Mouse (Mus musculus): ENCODE results near the gene Camkmt.

Camkmt gene

DNA sequence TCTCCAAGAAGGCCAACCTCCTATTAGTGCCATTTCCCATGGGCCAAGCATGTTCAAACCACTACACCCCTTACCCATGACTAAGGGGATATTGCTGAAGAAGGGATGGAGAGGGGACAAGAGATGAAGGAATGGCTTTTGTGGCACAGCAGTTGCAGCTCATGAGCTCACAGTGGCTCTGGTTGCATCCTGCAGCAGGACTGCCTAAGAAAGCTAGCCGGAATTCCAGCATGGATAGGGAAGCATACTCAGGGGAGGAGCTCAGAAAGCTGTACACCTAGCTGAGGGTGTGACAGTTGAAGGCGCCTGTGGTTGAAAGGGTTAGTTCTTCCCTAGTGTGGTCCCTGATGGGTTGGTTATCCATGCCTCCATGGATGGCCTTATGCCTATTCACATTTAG, 78.4 kb downstream of the Camkmt start:
- in situ Hi-C loops (cut with MboI, MseI) = no loop called here

DNA sequence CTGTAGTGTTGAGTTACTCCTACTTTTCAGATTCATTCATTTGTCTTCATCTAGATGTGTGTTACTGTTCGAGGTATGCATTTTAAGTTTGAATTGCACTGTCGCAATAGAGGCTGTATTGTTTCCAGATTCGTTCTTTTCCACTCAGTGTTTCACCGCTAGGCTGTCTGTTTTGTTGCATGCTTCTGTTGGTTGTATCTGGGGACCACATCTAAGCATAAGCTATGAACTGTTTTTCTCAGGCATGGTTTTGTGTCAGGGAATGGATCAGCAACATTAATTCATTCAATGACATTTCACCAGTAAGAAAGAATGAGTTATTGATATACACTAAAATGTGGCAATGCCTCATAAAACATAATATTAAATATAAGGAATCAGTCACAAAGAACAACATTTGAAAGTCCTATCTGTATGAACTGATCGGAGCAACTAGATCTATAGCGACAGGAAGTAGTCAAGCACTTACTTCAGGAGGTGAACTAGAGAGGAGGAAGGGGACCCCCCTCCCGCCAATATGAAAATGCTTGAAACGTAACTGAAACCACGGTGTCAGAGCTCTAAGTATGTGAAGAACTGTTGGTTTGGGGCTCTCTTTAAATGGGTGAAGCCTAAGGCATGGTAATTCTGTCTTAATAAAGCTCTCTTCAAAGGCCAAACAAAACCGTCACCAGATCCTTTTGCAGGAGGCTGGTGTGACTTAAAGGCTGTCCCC, 80.3 kb downstream of the Camkmt start:
- in situ Hi-C loops (cut with MboI, MseI) = loop anchor here (10.0 kb wide), 1 partner anchor 1134 kb away; no protein-coding TSS in a partner anchor

- in situ Hi-C loops (cut with MboI, MseI) = loop anchor here (10.0 kb wide), 1 partner anchor 1133 kb away; no protein-coding TSS in a partner anchor
Measured at GRCm38 (mm10) chr17:85171951-85172350, 81.6 kb downstream of the Camkmt start.

DNA sequence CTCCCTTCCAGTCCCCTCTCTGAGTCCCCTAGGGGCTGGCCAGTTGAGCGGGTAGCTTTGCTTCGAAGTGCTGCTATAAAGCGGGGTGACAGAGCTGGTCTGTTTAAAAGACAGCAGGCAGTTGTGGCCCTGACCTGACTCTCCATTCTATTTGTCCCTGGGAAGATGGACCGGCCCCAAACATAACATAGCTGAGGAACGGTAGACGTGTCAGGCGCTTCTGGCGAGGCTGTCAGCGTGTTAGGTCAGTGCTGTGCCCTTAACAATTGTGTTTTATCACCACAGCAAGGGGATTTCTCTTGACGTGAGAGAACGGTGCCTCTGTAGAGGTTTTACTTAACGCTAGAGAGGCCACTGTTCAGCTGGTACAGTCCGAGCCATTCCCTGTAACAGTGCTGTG, 86.9 kb downstream of the Camkmt start:
- in situ Hi-C loops (cut with MboI, MseI) = loop anchor here (5.0 to 10.0 kb wide), 2 partner anchors 80 to 1128 kb away; no protein-coding TSS in a partner anchor

GRCm38 (mm10) chr17:85180471-85181060, 90.2 kb downstream of the Camkmt start:
- in situ Hi-C loops (cut with MboI, MseI) = no loop called here

DNA sequence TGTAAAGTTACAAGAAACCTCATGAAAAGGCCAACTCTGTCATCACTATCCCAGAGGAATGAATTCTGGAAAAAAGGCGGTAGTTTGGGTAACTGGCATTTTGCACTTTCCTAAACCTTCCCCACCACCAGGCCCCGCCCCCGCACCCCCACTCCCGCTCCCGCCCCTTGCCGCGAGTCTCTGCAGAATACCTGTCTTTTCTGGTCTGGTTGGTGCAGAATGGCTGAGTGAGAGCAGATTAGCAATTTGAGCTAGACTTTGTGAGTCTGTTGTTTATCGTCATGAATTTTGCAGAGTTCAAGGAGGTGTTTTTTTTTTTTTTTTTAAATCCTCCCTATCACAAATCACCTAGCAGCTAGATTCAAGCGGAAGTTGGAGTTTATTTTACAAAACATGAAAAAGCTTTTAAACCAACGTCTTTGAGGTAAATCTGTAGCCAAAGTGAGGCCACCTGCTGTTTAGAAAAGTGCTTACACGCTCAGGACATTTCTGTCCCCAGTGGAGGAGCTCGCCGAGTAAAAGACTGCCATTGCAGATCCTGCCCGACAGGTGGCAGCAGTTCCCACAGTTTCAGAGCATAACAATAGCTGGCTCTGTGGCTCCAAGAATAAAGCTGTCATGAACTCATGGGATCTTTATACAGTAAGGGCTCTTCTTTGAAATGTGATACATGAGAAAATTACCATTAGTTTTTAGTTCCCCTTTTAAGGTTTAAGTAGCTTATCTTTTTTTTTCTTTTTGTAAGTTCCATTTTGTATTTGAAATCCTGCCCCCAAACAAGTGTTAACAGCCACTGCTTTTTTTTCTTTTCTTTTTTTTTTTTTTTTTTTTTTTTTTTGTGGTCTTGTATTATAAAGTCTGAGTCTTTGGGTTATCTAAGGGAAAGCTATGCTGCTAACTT, 99.1 kb downstream of the Camkmt start:
- in situ Hi-C loops (cut with MboI, MseI) = loop anchor here (10.0 kb wide), 2 partner anchors 435 to 1965 kb away; no protein-coding TSS in a partner anchor

DNA sequence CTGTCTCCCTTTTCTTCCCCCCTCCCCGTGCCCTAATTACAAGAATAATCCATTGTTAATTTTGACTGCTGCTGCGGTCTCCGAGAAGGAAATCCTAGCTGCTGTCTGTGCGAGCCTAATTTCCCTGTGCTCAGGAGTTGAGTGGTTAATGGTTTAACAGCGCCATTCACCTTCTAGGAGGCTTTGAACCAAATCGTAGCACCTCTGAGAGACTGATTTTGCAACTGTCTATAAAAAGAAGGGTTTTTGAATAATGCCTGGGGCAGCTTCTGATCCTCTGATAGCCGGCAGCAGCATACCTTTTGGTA, 99.7 kb downstream of the Camkmt start:
- in situ Hi-C loops (cut with MboI, MseI) = loop anchor here (10.0 kb wide), 2 partner anchors 435 to 1965 kb away; no protein-coding TSS in a partner anchor

DNA sequence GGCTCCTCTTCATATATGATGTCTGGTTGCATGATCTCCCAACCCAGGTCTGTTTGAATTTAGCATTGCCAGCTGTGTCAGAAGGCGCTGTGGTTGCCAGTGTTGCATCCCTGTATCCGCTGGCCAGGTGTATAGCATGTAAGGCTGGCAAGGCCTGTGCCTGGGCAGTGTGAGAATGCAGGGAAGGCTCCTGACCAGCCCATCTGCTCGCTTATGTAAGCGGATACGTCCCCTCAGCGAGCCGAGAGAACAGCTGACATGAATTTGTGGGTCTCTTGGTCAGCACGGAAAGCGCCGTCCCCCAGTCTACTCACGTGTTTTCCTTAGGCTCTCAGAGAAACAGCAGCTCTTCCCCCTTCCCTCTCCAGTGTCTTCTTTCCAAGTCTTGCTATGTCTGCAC, 102.9 kb downstream of the Camkmt start:
- in situ Hi-C loops (cut with MboI, MseI) = loop anchor here (10.0 kb wide), 2 partner anchors 432 to 1962 kb away; no protein-coding TSS in a partner anchor

DNA sequence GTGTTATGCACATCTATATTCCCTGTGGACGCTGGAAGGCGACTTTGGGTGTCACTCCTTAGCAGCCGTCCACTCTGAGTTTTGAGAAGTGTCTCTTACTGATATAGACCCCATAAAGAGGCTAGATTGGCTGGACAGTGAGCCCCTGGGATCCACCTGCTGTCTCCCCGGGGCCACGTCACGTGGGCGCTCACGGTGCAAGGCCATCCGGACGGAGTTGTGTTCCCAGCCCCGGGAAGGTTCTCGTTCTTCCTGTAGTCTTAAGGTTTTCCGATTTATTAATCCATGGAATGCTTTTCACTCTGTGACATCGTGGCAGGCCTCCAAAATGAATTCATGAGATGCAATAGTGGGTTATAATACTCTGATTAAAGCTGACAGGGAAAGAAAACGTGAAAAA, 108.4 kb downstream of the Camkmt start:
- in situ Hi-C loops (cut with MboI, MseI) = loop anchor here (10.0 kb wide), 2 partner anchors 426 to 1956 kb away; no protein-coding TSS in a partner anchor

GRCm38 (mm10) chr17:85199321-85199720, 109.0 kb downstream of the Camkmt start:
- in situ Hi-C loops (cut with MboI, MseI) = loop anchor here (10.0 kb wide), 2 partner anchors 425 to 1955 kb away; no protein-coding TSS in a partner anchor

DNA sequence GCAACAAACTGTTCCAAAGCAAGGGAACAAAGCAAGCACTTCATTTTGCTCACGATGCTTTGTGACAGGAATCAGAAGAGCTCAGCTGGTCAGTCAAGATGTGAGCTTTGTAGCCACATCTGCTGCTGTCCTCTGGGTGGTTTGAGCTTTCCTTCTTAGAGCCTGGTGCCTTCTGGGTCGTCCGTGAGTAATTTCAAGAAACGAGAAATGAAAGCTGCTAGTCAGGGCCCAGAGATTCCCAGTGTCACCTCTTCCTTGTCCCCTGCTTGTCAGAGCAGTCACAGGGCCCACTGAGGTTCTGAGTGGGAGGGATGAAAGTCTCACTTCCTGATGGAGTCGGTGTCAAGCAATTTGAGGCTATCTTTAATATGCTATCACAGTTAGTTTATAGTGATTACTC, 127.7 kb downstream of the Camkmt start:
- in situ Hi-C loops (cut with MboI, MseI) = no loop called here

GRCm38 (mm10) chr17:85242109-85242508, 151.8 kb downstream of the Camkmt start:
- in situ Hi-C loops (cut with MboI, MseI) = no loop called here

DNA sequence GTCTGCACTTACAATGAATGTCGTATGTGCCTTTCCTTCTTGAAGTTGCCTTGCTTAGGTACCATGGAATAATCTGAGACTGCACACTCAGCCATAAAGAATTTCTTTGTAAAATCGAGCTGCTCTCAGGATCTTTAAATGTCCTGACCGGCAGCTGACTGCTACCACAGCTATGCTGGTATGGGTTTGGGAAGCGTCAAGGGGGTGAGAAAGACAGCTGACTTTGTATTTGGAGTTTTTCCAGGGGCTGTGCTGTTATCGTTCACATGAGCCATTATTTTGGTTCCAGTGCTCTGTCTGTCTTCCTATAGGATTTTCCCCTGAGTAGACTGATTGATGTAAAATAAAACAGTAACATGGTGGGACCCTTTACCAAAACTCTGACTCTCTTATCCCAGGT, 158.6 kb downstream of the Camkmt start:
- in situ Hi-C loops (cut with MboI, MseI) = no loop called here

DNA sequence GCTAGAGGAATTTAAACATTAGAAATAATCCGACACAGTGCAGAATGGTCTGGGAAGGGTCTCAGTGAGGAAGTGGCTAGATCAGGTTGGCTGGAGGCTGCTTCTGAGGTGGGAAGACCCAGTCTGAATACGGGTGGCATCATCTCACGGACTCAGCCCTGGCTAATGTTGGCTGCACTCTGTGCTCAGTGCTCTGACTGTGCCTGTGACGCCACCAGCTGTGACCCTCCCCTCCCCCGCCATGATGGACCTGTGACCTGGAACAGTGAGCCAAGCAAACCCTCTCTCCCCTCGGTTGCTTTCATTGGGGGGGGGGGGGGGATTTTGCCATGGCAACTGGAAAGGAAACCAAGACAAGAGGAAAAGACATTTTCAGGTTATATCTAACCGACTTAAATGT, 159.4 kb downstream of the Camkmt start:
- in situ Hi-C loops (cut with MboI, MseI) = no loop called here

GRCm38 (mm10) chr17:85256930-85257329, 166.6 kb downstream of the Camkmt start:
- in situ Hi-C loops (cut with MboI, MseI) = no loop called here

DNA sequence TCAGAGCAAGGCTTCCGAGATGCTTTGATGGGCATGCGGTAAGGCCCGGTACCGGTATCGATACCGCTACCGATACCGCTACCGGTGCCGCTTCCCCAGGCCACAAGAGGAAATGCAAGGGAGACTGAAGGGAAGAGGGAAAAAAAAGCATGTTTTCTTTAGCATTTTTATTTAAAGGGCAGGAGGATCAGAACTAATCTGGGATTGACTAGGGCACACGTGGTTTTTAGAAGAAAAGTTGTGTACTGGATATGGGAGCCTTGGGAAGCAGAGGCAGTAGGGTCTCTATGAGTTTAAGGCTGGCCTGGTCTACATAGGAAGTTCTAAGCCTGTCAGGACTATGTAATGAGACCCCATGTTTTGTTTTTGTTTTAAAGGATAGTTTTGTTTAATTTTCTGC, 167.0 kb downstream of the Camkmt start:
- in situ Hi-C loops (cut with MboI, MseI) = no loop called here

- in situ Hi-C loops (cut with MboI, MseI) = no loop called here
Measured at GRCm38 (mm10) chr17:85258703-85259341, 168.5 kb downstream of the Camkmt start.

DNA sequence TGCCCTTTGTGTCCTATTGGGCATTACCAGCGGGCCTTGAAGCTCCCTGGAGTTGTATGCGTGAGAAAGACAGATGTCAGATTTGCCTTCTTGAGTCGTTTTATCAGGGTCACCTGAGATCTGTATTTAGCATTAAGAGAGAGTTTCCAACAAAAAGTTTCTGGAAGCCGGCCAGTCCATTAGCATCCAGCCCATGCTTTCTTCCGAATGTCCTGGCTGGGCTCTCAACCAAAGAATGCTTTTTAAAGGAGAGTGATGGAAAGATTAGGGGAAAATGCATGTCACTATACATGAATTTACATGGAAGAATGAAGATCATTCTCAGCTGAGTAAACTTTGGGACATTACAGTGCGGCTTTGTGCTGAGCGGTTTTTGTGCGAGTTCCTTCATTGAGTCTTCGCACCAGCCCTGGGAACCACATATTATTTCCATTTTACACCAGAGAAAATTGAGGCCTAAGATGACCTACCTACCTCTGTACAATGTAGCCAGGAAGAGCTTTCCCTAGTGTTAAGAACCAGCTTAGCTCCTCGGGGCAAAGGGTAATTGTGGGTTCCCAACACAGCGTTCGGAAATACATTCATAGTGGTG, 176.6 kb downstream of the Camkmt start:
- in situ Hi-C loops (cut with MboI, MseI) = no loop called here

DNA sequence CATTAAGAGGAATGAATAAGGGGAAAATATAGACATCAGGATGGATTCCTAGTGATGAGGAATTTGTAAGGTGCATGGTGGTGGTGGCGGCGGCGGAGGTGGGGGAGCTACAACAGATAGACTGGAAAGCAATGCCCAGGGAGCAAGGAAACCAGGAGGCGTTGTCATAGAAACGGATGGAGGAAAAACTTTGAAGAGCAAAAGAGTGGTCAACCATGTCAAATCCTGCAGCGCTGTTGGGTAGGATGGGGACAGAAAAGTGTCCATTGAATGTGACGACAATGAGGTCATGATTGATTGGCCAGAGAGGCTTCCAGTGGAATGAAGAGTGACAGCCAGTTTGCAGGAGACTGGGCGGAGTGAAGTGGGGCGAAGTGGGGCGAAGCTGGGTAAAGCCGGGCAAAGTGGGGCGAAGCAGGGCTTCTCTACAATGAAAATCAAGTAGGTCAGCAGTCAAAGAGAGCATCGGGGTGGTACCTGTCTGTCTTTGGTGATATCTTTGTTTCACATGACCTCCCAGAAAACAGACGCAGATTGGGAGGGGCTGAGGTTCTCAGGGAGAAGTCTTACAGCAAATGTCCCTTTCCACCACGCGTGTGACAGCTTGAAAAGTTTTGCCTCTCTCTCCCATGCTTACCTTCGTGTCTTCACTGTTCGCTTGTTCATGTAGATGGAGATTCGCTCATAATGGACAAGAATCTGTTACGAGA, 181.3 kb downstream of the Camkmt start:
- in situ Hi-C loops (cut with MboI, MseI) = no loop called here

- in situ Hi-C loops (cut with MboI, MseI) = no loop called here
Measured at GRCm38 (mm10) chr17:85279720-85280119, 189.4 kb downstream of the Camkmt start.

- in situ Hi-C loops (cut with MboI, MseI) = no loop called here
Measured at GRCm38 (mm10) chr17:85282447-85282846, 192.1 kb downstream of the Camkmt start.

Data from regulatory T cell (primary cell).